Mouse (Mus musculus): ENCODE results near the gene Tmem243. TPM values are rescaled to one million over a fixed set of nuclear protein-coding genes. Genes with fewer than 3 reads are reported as not detected.
A peak's percentile ranks its signal among the peaks of the same experiment; 100 is the strongest.

The Tmem243 gene
- polyA plus RNA-seq, 1 experiment from 2014 or later = 14.2 TPM

- no peak overlapping the region for H3K9ac ChIP-seq
- no peak overlapping the region for H3K4me2 ChIP-seq
- H3K36me3 ChIP-seq = peaks cover 2% of the 10 kb centered on the region; the same call in 1 of the 2 replicates
- 0 out of 2 replicates have a peak, but pooled peaks have one; percentile 9 for ATAC-seq (ENCODE audit: low FRiP score)
- H3K4me1 ChIP-seq (replicated peaks) = peaks cover 7% of the 10 kb centered on the region; the same call in 1 of the 2 replicates
- no peaks in the 10 kb centered on the region for H3K27me3 ChIP-seq
- no peak overlapping the region for H3K4me3 ChIP-seq
- no peaks in the 10 kb centered on the region for H3K9me3 ChIP-seq
- H3K27ac ChIP-seq = no peak overlapping the region
- 69% methylated on average over 2 of the region's 2 CpGs for WGBS
These were observed 10.8 kb downstream of the Tmem243 start for GRCm38 (mm10) chr5:9111285-9111684.

- peaks cover 7% of the 10 kb centered on the region; the same call in 1 of the 2 replicates for H3K4me1 ChIP-seq (replicated peaks)
- H3K9ac ChIP-seq = no peak overlapping the region
- H3K36me3 ChIP-seq = peaks cover 5% of the 10 kb centered on the region; the same call in 1 of the 2 replicates
- H3K27ac ChIP-seq = no peak overlapping the region
- peak; percentile 81 for ATAC-seq (ENCODE audit: low FRiP score)
- no peaks in the 10 kb centered on the region for H3K9me3 ChIP-seq
- H3K4me2 ChIP-seq = no peak overlapping the region
- H3K27me3 ChIP-seq = no peaks in the 10 kb centered on the region
- 28% methylated on average over 5 of the region's 5 CpGs for WGBS
- H3K4me3 ChIP-seq = no peak overlapping the region
These were observed 11.3 kb downstream of the Tmem243 start for GRCm38 (mm10) chr5:9111759-9112158.

- 0 out of 2 replicates have a peak overlapping the region, but pooled peaks have one; percentile 13 for H3K9ac ChIP-seq
- peaks cover 20% of the 10 kb centered on the region for H3K36me3 ChIP-seq
- H3K27ac ChIP-seq = peak overlapping the region; percentile 5; the same call in 1 of the 2 replicates
- WGBS = 52% methylated on average over 6 of the region's 6 CpGs
- H3K4me2 ChIP-seq = no peak overlapping the region
- no peaks in the 10 kb centered on the region for H3K9me3 ChIP-seq
- H3K4me1 ChIP-seq (replicated peaks) = peaks cover 7% of the 10 kb centered on the region; the same call in 1 of the 2 replicates
- no peaks in the 10 kb centered on the region for H3K27me3 ChIP-seq
- ATAC-seq (ENCODE audit: low FRiP score) = peak; percentile 46; the same call in 1 of the 2 replicates
- H3K4me3 ChIP-seq = no peak overlapping the region
These were observed 13.7 kb downstream of the Tmem243 start for GRCm38 (mm10) chr5:9114162-9114561.

GRCm38 (mm10) chr5:9124134-9124533 is 23.7 kb downstream of the Tmem243 start:
- 90% methylated on average over 2 of the region's 2 CpGs for WGBS
- Histone ChIP-seq H3K9ac (no peak overlapping the region), H3K27me3 (no peaks in the 10 kb centered on the region), H3K36me3 (peaks cover 74% of the 10 kb centered on the region), H3K4me2 (no peak overlapping the region), H3K27ac (no peak overlapping the region), H3K4me3 (no peak overlapping the region), H3K4me1 (replicated peaks) (no peaks in the 10 kb centered on the region), H3K9me3 (no peaks in the 10 kb centered on the region)
- ATAC-seq (ENCODE audit: low FRiP score) = no peak

DNA sequence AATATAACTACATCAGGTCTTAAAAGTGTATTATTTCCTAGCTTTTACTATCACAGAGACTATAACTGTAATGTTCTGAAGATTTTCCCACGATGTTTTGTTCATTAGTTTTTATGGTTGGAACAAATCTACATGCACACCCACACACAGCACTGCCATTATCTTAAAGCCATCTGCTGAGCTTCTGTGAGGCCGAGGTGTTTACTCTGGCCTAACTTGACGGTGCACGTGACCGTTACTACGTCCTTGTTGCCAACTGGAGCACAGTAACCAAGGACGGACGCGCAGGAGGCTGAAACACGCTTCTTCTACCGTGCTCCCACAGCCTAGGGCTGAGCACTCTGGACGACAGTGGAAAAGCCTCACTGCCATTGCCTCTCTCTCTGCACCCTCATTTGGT is 28.1 kb downstream of the Tmem243 start:
- peaks cover 60% of the 10 kb centered on the region for H3K36me3 ChIP-seq
- no peak for ATAC-seq (ENCODE audit: low FRiP score)

DNA sequence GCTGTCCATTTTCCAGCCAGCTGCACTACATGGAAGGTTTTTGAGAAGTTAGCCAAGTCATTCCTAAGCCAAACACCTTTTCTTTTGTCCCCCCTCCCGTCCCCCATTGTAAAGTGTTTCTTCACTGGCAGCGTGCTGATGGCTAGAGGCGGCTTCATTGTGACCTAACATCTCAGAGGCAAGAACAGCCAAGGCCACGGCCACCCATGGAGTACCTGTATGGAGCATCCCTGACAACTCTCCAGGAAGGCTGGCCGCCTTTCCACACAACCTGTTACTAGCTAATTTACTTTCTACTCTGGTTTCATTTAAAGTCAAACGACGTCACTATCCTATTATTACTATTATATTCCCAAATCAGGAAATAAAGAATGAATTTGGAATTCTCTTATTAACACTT is 31.3 kb downstream of the Tmem243 start:
- Histone ChIP-seq H3K9ac (no peak overlapping the region), H3K9me3 (no peaks in the 10 kb centered on the region), H3K4me3 (no peak overlapping the region), H3K36me3 (peaks cover 62% of the 10 kb centered on the region), H3K27me3 (no peaks in the 10 kb centered on the region), H3K4me1 (replicated peaks) (no peaks in the 10 kb centered on the region), H3K4me2 (no peak overlapping the region), H3K27ac (no peak overlapping the region)
- WGBS = 88% methylated on average over 7 of the region's 7 CpGs
- no peak for ATAC-seq (ENCODE audit: low FRiP score)

More for the DNA sequence above, 28.1 kb downstream of the Tmem243 start:
- 96% methylated on average over 12 of the region's 12 CpGs for WGBS
- Histone ChIP-seq H3K4me1 (replicated peaks) (no peaks in the 10 kb centered on the region), H3K27me3 (no peaks in the 10 kb centered on the region), H3K9me3 (no peaks in the 10 kb centered on the region), H3K9ac (no peak overlapping the region), H3K4me3 (no peak overlapping the region), H3K4me2 (no peak overlapping the region), H3K27ac (no peak overlapping the region)

GRCm38 (mm10) chr5:9135588-9135987 is 35.1 kb downstream of the Tmem243 start:
- Histone ChIP-seq H3K9me3 (no peaks in the 10 kb centered on the region), H3K9ac (no peak overlapping the region), H3K4me3 (no peak overlapping the region), H3K4me1 (replicated peaks) (no peaks in the 10 kb centered on the region), H3K4me2 (no peak overlapping the region), H3K27ac (no peak overlapping the region), H3K36me3 (peaks cover 54% of the 10 kb centered on the region), H3K27me3 (no peaks in the 10 kb centered on the region)
- 92% methylated on average over 3 of the region's 3 CpGs for WGBS
- no peak for ATAC-seq (ENCODE audit: low FRiP score)

- Histone ChIP-seq H3K9me3 (no peaks in the 10 kb centered on the region), H3K27me3 (no peaks in the 10 kb centered on the region), H3K36me3 (peaks cover 64% of the 10 kb centered on the region), H3K4me3 (no peak overlapping the region), H3K9ac (no peak overlapping the region), H3K4me1 (replicated peaks) (no peaks in the 10 kb centered on the region), H3K27ac (no peak overlapping the region), H3K4me2 (no peak overlapping the region)
- 92% methylated on average over 8 of the region's 8 CpGs for WGBS
- ATAC-seq (ENCODE audit: low FRiP score) = no peak
These were observed 40.3 kb downstream of the Tmem243 start for GRCm38 (mm10) chr5:9140724-9141123.

GRCm38 (mm10) chr5:9142376-9142775 is 41.9 kb downstream of the Tmem243 start:
- WGBS = 87% methylated on average over 6 of the region's 6 CpGs

GRCm38 (mm10) chr5:9149273-9149850 is 48.9 kb downstream of the Tmem243 start:
- Histone ChIP-seq H3K36me3 (peaks cover 32% of the 10 kb centered on the region), H3K9ac (no peak overlapping the region), H3K4me3 (no peak overlapping the region), H3K27ac (no peak overlapping the region), H3K9me3 (no peaks in the 10 kb centered on the region), H3K4me1 (replicated peaks) (no peaks in the 10 kb centered on the region), H3K27me3 (no peaks in the 10 kb centered on the region), H3K4me2 (no peak overlapping the region)
- ATAC-seq (ENCODE audit: low FRiP score) = no peak
- WGBS = 95% methylated on average over 8 of the region's 8 CpGs

More at GRCm38 (mm10) chr5:9142376-9142775, 41.9 kb downstream of the Tmem243 start:
- Histone ChIP-seq H3K4me3 (no peak overlapping the region), H3K27ac (no peak overlapping the region), H3K27me3 (no peaks in the 10 kb centered on the region), H3K4me1 (replicated peaks) (no peaks in the 10 kb centered on the region), H3K9me3 (no peaks in the 10 kb centered on the region), H3K36me3 (peaks cover 58% of the 10 kb centered on the region), H3K9ac (no peak overlapping the region), H3K4me2 (no peak overlapping the region)
- ATAC-seq (ENCODE audit: low FRiP score) = no peak

- no peaks in the 10 kb centered on the region for H3K27me3 ChIP-seq
- no peak for ATAC-seq (ENCODE audit: low FRiP score)
- H3K27ac ChIP-seq = no peak overlapping the region
- no peaks in the 10 kb centered on the region for H3K9me3 ChIP-seq
- H3K4me2 ChIP-seq = no peak overlapping the region
- H3K36me3 ChIP-seq = no peaks in the 10 kb centered on the region
- H3K4me3 ChIP-seq = no peak overlapping the region
- H3K9ac ChIP-seq = no peak overlapping the region
- peaks cover 19% of the 10 kb centered on the region for H3K4me1 ChIP-seq (replicated peaks)
These were observed 56.3 kb downstream of the Tmem243 start for GRCm38 (mm10) chr5:9156746-9157145.

GRCm38 (mm10) chr5:9157336-9157735 is 56.9 kb downstream of the Tmem243 start:
- H3K9me3 ChIP-seq = no peaks in the 10 kb centered on the region
- ATAC-seq (ENCODE audit: low FRiP score) = no peak
- H3K4me1 ChIP-seq (replicated peaks) = peaks cover 21% of the 10 kb centered on the region
- no peak overlapping the region for H3K27ac ChIP-seq
- no peak overlapping the region for H3K4me2 ChIP-seq
- H3K27me3 ChIP-seq = no peaks in the 10 kb centered on the region
- 82% methylated on average over 1 of the region's 1 CpGs for WGBS
- H3K9ac ChIP-seq = no peak overlapping the region
- H3K4me3 ChIP-seq = no peak overlapping the region
- H3K36me3 ChIP-seq = no peaks in the 10 kb centered on the region

- Histone ChIP-seq H3K27ac (peak overlapping the region; percentile 100), H3K4me3 (peak overlapping the region; percentile 94), H3K27me3 (no peaks in the 10 kb centered on the region), H3K9me3 (no peaks in the 10 kb centered on the region), H3K4me2 (peak overlapping the region; percentile 68), H3K4me1 (replicated peaks) (peaks cover 25% of the 10 kb centered on the region), H3K36me3 (no peaks in the 10 kb centered on the region), H3K9ac (peak overlapping the region; percentile 95)
- peak; percentile 82 for ATAC-seq (ENCODE audit: low FRiP score)
- under 1% methylated on average over 50 of the region's 55 CpGs for WGBS
These were observed 60.5 kb downstream of the Tmem243 start for GRCm38 (mm10) chr5:9160831-9161455.

All from hindbrain, embryonic 13.5 days (tissue).